Mouse (Mus musculus): ENCODE data around the gene Gm37240. TPM values are rescaled to one million over a fixed set of nuclear protein-coding genes. Genes with fewer than 3 reads are reported as not detected.

Gene Gm37240
- polyA plus RNA-seq, 1 experiment from 2014 or later = 0.67 TPM

- no peak overlapping the region for H3K4me2 ChIP-seq
- H3K4me1 ChIP-seq (ENCODE audit: control insufficient read depth, insufficient read depth, low read length) = no peaks in the 10 kb centered on the region
- WGBS = 84% methylated on average over 3 of the region's 3 CpGs
Observed at GRCm38 (mm10) chr3:85144425-85144824, 742.9 kb downstream of the Gm37240 start.

GRCm38 (mm10) chr3:85140488-85140887, 746.8 kb downstream of the Gm37240 start:
- DNase-seq (ENCODE audit: low spot score, missing footprints) = no peak
- no peak for ATAC-seq (ENCODE audit: low FRiP score)
- H3K27me3 ChIP-seq (ENCODE audit: control insufficient read depth, insufficient read depth, low read length) = no peaks in the 10 kb centered on the region
- WGBS = 39% methylated on average over 7 of the region's 7 CpGs
- no peaks in the 10 kb centered on the region for H3K9me3 ChIP-seq (ENCODE audit: control insufficient read depth, low read length)
- H3K4me1 ChIP-seq (ENCODE audit: control insufficient read depth, insufficient read depth, low read length) = no peaks in the 10 kb centered on the region
- H3K4me3 ChIP-seq (ENCODE audit: low read depth, low read length) = no peak overlapping the region
- H3K9ac ChIP-seq (ENCODE audit: low read length) = no peak overlapping the region
- no peak overlapping the region for H3K4me2 ChIP-seq
- H3K36me3 ChIP-seq (ENCODE audit: control insufficient read depth, insufficient read depth, low read length) = no peaks in the 10 kb centered on the region
- H3K27ac ChIP-seq (ENCODE audit: low read depth, low read length) = no peak overlapping the region

More at GRCm38 (mm10) chr3:85144425-85144824, 742.9 kb downstream of the Gm37240 start:
- Histone ChIP-seq H3K36me3 (ENCODE audit: control insufficient read depth, insufficient read depth, low read length) (no peaks in the 10 kb centered on the region), H3K9me3 (ENCODE audit: control insufficient read depth, low read length) (no peaks in the 10 kb centered on the region), H3K27ac (ENCODE audit: low read depth, low read length) (no peak overlapping the region), H3K4me3 (ENCODE audit: low read depth, low read length) (no peak overlapping the region), H3K9ac (ENCODE audit: low read length) (no peak overlapping the region), H3K27me3 (ENCODE audit: control insufficient read depth, insufficient read depth, low read length) (no peaks in the 10 kb centered on the region)
- ATAC-seq (ENCODE audit: low FRiP score) (no peak), DNase-seq (ENCODE audit: low spot score, missing footprints) (no peak)

GRCm38 (mm10) chr3:85138407-85138806, 748.9 kb downstream of the Gm37240 start:
- DNase-seq (ENCODE audit: low spot score, missing footprints) (peak; percentile 89), ATAC-seq (ENCODE audit: low FRiP score) (no peak)
- Histone ChIP-seq H3K27ac (ENCODE audit: low read depth, low read length) (no peak overlapping the region), H3K27me3 (ENCODE audit: control insufficient read depth, insufficient read depth, low read length) (no peaks in the 10 kb centered on the region), H3K4me3 (ENCODE audit: low read depth, low read length) (no peak overlapping the region), H3K9ac (ENCODE audit: low read length) (no peak overlapping the region), H3K9me3 (ENCODE audit: control insufficient read depth, low read length) (no peaks in the 10 kb centered on the region), H3K4me1 (ENCODE audit: control insufficient read depth, insufficient read depth, low read length) (no peaks in the 10 kb centered on the region), H3K4me2 (no peak overlapping the region), H3K36me3 (ENCODE audit: control insufficient read depth, insufficient read depth, low read length) (no peaks in the 10 kb centered on the region)
- WGBS = 53% methylated on average over 2 of the region's 2 CpGs

- Histone ChIP-seq H3K27ac (ENCODE audit: low read depth, low read length) (no peak overlapping the region), H3K4me2 (no peak overlapping the region), H3K36me3 (ENCODE audit: control insufficient read depth, insufficient read depth, low read length) (no peaks in the 10 kb centered on the region), H3K4me1 (ENCODE audit: control insufficient read depth, insufficient read depth, low read length) (no peaks in the 10 kb centered on the region), H3K9me3 (ENCODE audit: control insufficient read depth, low read length) (no peaks in the 10 kb centered on the region), H3K9ac (ENCODE audit: low read length) (no peak overlapping the region), H3K4me3 (ENCODE audit: low read depth, low read length) (no peak overlapping the region), H3K27me3 (ENCODE audit: control insufficient read depth, insufficient read depth, low read length) (no peaks in the 10 kb centered on the region)
- DNase-seq (ENCODE audit: low spot score, missing footprints) (no peak), ATAC-seq (ENCODE audit: low FRiP score) (no peak)
- WGBS = 84% methylated on average over 4 of the region's 4 CpGs
Observed at GRCm38 (mm10) chr3:85133561-85133960, 753.8 kb downstream of the Gm37240 start.

GRCm38 (mm10) chr3:85131878-85132277, 755.4 kb downstream of the Gm37240 start:
- no peaks in the 10 kb centered on the region for H3K36me3 ChIP-seq (ENCODE audit: control insufficient read depth, insufficient read depth, low read length)
- 86% methylated on average over 7 of the region's 7 CpGs for WGBS
- DNase-seq (ENCODE audit: low spot score, missing footprints) (no peak), ATAC-seq (ENCODE audit: low FRiP score) (no peak)
- H3K4me1 ChIP-seq (ENCODE audit: control insufficient read depth, insufficient read depth, low read length) = no peaks in the 10 kb centered on the region
- no peaks in the 10 kb centered on the region for H3K9me3 ChIP-seq (ENCODE audit: control insufficient read depth, low read length)
- no peak overlapping the region for H3K27ac ChIP-seq (ENCODE audit: low read depth, low read length)
- H3K4me3 ChIP-seq (ENCODE audit: low read depth, low read length) = no peak overlapping the region
- no peak overlapping the region for H3K9ac ChIP-seq (ENCODE audit: low read length)
- no peaks in the 10 kb centered on the region for H3K27me3 ChIP-seq (ENCODE audit: control insufficient read depth, insufficient read depth, low read length)
- no peak overlapping the region for H3K4me2 ChIP-seq

- ATAC-seq (ENCODE audit: low FRiP score) = no peak
- Histone ChIP-seq H3K9me3 (ENCODE audit: control insufficient read depth, low read length) (no peaks in the 10 kb centered on the region), H3K36me3 (ENCODE audit: control insufficient read depth, insufficient read depth, low read length) (no peaks in the 10 kb centered on the region), H3K4me1 (ENCODE audit: control insufficient read depth, insufficient read depth, low read length) (no peaks in the 10 kb centered on the region), H3K27ac (ENCODE audit: low read depth, low read length) (no peak overlapping the region), H3K4me2 (no peak overlapping the region), H3K4me3 (ENCODE audit: low read depth, low read length) (no peak overlapping the region), H3K27me3 (ENCODE audit: control insufficient read depth, insufficient read depth, low read length) (no peaks in the 10 kb centered on the region), H3K9ac (ENCODE audit: low read length) (no peak overlapping the region)
- no peak for DNase-seq (ENCODE audit: low spot score, missing footprints)
- WGBS = 82% methylated on average over 8 of the region's 8 CpGs
Observed at GRCm38 (mm10) chr3:85128546-85128945, 758.8 kb downstream of the Gm37240 start.

DNA sequence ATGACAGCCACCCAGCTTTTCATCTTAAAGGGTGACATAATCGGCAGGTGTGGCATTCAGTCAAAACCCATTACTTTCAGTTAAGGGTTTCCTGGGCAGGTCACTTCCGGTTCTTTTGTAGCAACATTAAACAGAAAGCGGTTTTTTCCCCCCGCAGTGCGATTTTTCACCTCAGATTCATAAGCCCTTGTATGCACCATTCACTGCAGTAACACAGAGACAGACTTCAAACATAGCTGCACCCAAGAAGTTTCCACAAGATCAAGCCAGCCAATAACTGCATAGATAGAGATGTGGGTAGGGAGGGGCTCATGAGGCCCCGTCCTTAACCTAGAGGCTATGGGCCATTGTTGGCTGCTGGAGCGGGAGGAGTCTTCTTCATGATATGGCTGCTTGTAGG, 760.3 kb downstream of the Gm37240 start:
- Histone ChIP-seq H3K4me3 (ENCODE audit: low read depth, low read length) (no peak overlapping the region), H3K9ac (ENCODE audit: low read length) (no peak overlapping the region), H3K9me3 (ENCODE audit: control insufficient read depth, low read length) (no peaks in the 10 kb centered on the region), H3K27ac (ENCODE audit: low read depth, low read length) (no peak overlapping the region), H3K4me2 (no peak overlapping the region), H3K4me1 (ENCODE audit: control insufficient read depth, insufficient read depth, low read length) (no peaks in the 10 kb centered on the region), H3K27me3 (ENCODE audit: control insufficient read depth, insufficient read depth, low read length) (no peaks in the 10 kb centered on the region), H3K36me3 (ENCODE audit: control insufficient read depth, insufficient read depth, low read length) (no peaks in the 10 kb centered on the region)
- ATAC-seq (ENCODE audit: low FRiP score) (no peak), DNase-seq (ENCODE audit: low spot score, missing footprints) (no peak)
- WGBS = 92% methylated on average over 7 of the region's 7 CpGs

GRCm38 (mm10) chr3:85125471-85125870, 761.8 kb downstream of the Gm37240 start:
- no peaks in the 10 kb centered on the region for H3K36me3 ChIP-seq (ENCODE audit: control insufficient read depth, insufficient read depth, low read length)
- no peak overlapping the region for H3K27ac ChIP-seq (ENCODE audit: low read depth, low read length)
- DNase-seq (ENCODE audit: low spot score, missing footprints) (no peak), ATAC-seq (ENCODE audit: low FRiP score) (no peak)
- no peaks in the 10 kb centered on the region for H3K4me1 ChIP-seq (ENCODE audit: control insufficient read depth, insufficient read depth, low read length)
- no peak overlapping the region for H3K9ac ChIP-seq (ENCODE audit: low read length)
- H3K4me2 ChIP-seq = no peak overlapping the region
- no peaks in the 10 kb centered on the region for H3K27me3 ChIP-seq (ENCODE audit: control insufficient read depth, insufficient read depth, low read length)
- H3K9me3 ChIP-seq (ENCODE audit: control insufficient read depth, low read length) = no peaks in the 10 kb centered on the region
- no peak overlapping the region for H3K4me3 ChIP-seq (ENCODE audit: low read depth, low read length)
- WGBS = 88% methylated on average over 5 of the region's 5 CpGs

DNA sequence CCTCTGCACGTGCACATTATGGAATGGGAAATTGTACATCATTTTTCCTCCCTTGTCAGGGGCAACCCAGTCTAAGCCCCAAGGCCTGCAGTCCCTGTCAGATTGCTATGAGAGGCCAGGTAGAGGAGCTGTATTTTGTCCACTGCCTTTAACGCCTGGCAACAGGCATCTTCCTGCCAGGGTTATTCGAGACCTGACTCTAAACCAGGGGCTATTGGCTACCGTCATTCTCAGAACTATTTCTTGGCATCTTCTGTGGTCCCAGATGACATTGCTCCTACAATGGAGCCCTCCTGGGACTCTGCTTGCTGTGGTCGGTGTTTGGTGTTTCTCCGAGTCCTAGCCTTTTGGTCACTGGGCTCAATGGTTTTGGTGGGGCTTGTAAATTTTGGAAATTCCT, 762.4 kb downstream of the Gm37240 start:
- H3K4me3 ChIP-seq (ENCODE audit: low read depth, low read length) = no peak overlapping the region

GRCm38 (mm10) chr3:85124410-85124809, 762.9 kb downstream of the Gm37240 start:
- H3K4me3 ChIP-seq (ENCODE audit: low read depth, low read length) = no peak overlapping the region
- H3K4me2 ChIP-seq = no peak overlapping the region
- H3K36me3 ChIP-seq (ENCODE audit: control insufficient read depth, insufficient read depth, low read length) = no peaks in the 10 kb centered on the region
- ATAC-seq (ENCODE audit: low FRiP score) (no peak), DNase-seq (ENCODE audit: low spot score, missing footprints) (no peak)
- H3K27me3 ChIP-seq (ENCODE audit: control insufficient read depth, insufficient read depth, low read length) = no peaks in the 10 kb centered on the region
- H3K9ac ChIP-seq (ENCODE audit: low read length) = no peak overlapping the region
- no peaks in the 10 kb centered on the region for H3K9me3 ChIP-seq (ENCODE audit: control insufficient read depth, low read length)
- WGBS = 93% methylated on average over 7 of the region's 7 CpGs
- H3K4me1 ChIP-seq (ENCODE audit: control insufficient read depth, insufficient read depth, low read length) = no peaks in the 10 kb centered on the region
- H3K27ac ChIP-seq (ENCODE audit: low read depth, low read length) = no peak overlapping the region

More for the DNA sequence above, 762.4 kb downstream of the Gm37240 start:
- DNase-seq (ENCODE audit: low spot score, missing footprints) (no peak), ATAC-seq (ENCODE audit: low FRiP score) (no peak)
- H3K36me3 ChIP-seq (ENCODE audit: control insufficient read depth, insufficient read depth, low read length) = no peaks in the 10 kb centered on the region
- no peak overlapping the region for H3K27ac ChIP-seq (ENCODE audit: low read depth, low read length)
- H3K9me3 ChIP-seq (ENCODE audit: control insufficient read depth, low read length) = no peaks in the 10 kb centered on the region
- no peaks in the 10 kb centered on the region for H3K27me3 ChIP-seq (ENCODE audit: control insufficient read depth, insufficient read depth, low read length)
- H3K4me1 ChIP-seq (ENCODE audit: control insufficient read depth, insufficient read depth, low read length) = no peaks in the 10 kb centered on the region
- no peak overlapping the region for H3K4me2 ChIP-seq
- H3K9ac ChIP-seq (ENCODE audit: low read length) = no peak overlapping the region
- WGBS = 92% methylated on average over 6 of the region's 6 CpGs

Measured in midbrain, embryonic 11.5 days (tissue).